Mouse (Mus musculus) neutrophil, adult 5-6 weeks (primary cell): ENCODE data around the gene Shq1. TPM values are rescaled to one million over a fixed set of nuclear protein-coding genes. Genes with fewer than 3 reads are reported as not detected.

ENCODE experiments used
- ATAC-seq: fragments of 151-379, 151-347 bp; 2 replicates; pipeline ENCODE4 v1.8.0; 2017; ENCODE audit warnings: mild to moderate bottlenecking, moderate TSS enrichment; ENCODE audit not compliant: insufficient number of reproducible peaks, poor library complexity, low FRiP score, severe bottlenecking; ENCODE audit errors: extremely low read depth
- total RNA-seq: library from RNA; stranded (forward); fragments of 200-1000 nt; gene quantifications from 2 replicates; pipeline ENCODE4 v1.2.3, GENCODE M21; 2017

Shq1 gene
- total RNA-seq, 1 experiment from 2014 or later, result 11.6 TPM

DNA sequence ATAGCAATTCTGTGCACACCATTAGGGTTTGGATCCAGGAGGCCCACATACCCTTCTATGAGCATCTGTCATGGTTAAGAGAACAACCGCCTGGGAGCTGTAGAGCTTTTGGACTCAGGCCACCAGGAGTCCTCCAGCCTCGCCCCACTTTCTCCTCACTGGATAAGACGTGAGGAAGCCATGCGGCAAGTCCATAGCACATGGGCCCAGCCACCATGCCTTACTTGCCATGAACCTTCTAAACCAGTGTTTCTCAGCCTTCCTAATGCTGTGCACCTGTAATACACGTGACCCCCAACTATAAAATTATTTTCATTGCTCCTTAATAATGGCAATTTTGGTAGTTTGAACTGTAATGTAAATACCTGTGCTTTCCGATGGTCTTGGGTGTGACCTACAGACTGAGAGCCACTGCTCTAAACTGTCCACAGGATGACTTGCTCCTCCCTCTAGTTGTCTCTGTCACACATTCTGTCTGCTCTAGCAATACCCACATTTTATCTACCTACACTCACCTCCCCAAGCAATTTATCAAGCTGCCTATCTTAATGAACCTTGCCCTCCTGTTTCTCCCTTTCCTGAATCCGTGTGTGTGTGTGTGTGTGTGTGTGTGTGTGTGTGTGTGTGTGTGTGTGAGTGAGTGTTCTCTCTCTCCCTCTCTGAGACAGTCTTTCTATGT is 59.9 kb downstream of the Shq1 start:
- no peak for ATAC-seq

DNA sequence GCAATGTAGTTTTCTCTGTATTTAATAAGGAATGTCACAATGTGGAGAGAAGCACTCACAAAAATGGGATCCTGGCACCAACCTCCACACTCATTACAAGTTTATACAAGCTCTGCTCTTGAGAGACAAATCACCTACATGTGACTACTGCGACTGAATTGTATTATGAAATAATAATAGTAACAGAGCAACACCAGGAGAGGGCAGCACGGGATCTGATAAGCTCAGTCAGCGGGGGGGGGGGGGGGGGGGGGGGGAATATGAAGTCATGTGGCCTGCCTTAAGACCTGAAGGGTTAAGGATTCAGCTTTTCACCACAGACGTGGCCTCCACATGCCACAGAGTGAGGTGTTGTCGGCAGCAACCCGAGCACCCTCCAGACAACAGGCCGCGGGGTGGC is 60.8 kb downstream of the Shq1 start:
- no peak for ATAC-seq

DNA sequence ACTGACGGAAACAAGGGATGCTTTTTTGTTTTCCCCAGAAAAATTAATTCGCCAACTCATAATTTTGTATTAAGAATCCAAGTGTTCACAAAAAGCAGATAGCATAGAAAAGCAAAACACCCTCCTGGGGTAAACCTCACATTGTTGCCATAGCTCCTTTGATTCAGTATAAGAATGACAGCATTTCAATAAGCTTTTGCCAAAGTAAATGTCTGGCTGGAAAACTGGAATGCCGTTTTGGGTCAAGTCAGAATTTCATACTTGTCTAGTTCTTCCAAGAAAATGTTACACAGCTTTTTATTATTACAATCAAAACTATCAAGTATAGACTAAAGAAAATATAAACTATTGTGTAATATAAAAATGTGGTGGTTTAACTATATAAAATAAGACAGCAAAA is 61.7 kb downstream of the Shq1 start:
- no peak for ATAC-seq

DNA sequence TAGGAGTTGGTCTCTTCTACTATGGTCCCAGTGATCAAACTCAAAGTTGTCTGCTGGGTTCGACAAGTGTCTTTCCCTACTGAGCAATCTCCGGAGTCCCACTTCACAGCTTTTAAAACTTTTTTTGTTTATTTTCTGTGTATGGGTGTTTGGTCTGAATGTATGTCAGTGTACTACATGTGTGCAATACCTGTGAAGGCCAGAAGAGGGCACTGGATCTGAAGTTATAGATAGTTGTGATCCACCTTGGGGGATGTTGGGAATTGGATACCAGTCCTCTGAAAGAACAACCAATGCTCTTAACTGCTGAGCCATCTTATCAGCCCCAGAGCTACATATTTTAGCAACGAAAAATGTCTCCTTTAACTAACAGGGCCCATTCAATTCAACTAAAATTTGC is 62.5 kb downstream of the Shq1 start:
- ATAC-seq, result no peak

DNA sequence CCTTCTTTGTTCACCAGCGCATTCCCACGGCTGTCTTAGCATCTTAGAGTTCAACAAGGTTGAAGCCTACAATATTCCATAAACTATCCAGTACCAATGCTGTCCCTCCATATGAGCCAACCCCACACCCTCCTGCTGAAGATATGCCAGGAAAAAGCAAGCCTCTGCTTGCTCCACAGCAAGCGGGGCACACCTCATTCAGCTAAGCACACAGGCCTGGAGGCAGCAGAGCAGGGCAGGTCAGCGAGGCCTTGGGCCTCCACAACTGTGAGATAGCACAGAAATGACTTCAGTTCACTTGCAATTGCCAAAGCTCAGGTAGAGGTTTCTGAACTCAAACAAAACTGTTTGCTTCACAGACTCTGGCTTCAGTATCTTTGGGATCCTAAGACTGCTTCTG is 64.2 kb downstream of the Shq1 start:
- ATAC-seq, result no peak

DNA sequence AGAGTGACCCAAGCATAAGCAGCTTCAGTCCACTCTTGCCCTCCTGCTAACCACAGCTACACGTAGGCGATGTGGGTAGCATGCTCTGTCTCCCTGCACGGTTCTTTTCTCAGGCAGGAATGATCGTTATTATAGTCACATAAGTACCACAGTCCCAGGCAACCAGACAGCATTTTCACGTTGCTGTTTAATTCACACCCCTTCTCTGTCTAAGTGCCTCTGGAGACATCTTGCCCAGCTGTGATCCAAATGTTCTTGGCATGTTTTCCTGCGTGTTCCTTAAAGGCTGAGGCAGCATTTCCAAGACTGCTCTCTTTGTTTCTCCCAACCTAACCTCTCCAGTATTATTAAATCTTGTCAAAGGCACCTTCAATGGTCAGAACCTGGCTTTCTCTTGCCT is 67.3 kb downstream of the Shq1 start:
- ATAC-seq, result no peak

DNA sequence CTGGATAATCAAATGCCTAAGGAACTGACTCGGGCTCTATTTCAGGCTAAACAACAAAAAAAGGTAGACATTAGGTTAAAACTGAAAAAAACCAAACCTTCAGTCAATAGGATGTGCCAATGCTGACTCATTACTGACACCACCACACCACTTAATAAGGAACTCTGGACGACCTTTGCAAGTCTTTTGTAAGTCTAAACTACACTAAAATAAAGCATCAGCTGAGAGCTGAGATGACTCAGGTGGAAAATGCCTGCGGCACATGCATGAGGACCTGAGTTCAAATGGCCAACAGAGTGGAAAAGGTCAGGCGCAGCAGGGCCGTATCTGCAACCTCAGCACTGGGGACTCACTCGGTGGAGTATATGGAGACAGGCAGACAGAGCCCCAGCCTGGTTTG is 69.3 kb downstream of the Shq1 start:
- ATAC-seq, result no peak

DNA sequence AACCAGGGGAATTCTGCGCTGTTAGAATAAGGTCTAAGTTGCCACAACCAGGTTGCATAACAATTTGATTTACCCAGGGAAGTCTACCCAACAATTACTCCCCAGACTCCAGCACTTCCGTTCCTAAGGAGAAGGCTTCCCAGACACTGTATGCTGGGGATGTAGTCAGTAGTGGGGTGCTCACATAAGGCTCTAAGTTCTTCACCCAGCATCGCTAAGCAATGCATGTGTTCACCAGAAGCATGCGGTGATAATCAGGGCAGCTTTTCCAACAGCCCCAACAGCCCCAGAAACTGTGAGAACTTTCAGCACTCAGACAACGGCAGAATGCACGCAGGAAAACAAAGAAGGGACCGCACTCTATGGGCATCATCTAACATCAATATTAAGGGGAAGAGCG is 77.1 kb downstream of the Shq1 start:
- ATAC-seq, result no peak

DNA sequence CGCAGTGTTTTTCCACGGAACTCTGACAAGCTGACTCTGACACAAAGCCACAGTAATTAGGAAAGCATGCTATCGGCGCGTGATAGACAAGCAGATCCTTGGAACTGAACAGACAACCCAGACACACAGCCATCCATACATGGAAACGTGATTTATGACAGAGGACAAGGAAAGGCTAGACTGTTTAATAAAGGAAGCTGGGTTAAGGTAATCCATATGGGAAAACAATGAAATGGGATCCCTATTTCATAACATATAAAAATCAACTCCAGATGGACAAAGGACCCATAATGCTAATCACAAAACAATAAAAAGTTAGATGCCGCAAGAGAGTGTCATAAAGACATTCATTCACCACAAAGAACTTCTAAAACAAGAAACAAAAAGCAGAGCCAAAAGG is 78.0 kb downstream of the Shq1 start:
- no peak for ATAC-seq

DNA sequence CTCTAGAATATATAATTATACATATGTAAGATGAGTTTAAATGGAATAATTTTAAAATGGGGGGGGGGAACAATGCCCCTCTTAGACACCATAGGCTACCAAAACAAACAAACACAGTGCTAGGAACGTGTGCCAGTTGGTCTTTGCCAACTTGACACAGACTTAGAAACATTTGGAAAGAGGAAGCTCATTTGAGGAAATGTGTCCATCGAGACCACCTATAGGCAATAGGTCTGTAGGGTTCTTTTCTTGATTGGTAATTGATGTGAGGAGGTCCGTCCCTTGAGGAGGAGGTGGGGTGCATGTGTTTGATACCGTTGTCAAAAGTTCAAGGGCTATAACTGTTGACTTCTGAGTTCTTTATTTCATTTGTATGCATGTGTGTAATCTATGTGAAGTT is 80.4 kb downstream of the Shq1 start:
- ATAC-seq, result no peak

DNA sequence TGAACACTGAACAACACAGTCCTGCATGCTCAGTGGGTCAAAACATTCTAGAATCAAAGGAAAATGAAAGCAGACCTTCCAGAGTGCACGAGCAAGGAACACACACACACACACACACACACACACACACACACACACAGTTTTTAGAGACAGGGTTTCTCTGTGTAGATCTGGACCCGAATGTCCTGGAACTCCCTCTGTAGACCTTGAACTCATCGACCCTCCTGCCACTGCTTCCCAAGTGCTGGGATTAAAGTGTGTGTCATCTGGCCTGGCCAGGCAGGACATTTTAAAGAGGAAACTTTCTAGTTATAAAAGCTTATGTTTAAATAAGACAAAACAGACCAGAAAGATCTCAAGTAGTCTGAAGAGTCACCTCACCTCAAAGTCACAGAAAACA is 82.1 kb downstream of the Shq1 start:
- no peak for ATAC-seq

DNA sequence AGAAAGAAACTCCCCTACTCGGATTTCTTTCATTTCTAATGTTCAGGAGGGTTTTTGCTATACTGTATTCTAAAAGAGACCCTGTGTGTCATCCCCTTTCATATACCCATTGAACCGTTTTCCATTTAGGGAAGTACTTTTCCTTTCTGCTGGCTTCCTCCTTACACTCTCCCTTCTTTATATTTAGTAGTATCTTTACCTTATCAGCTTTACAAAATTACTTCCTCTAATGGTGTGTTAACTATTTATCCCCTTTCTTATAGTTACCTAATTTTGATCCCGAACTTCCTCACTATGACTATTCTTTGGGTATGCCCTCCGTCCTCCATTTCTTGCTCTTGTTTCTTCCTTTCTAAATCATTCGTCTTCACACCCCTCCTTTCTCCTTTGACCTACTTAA is 84.2 kb downstream of the Shq1 start:
- ATAC-seq, result no peak

DNA sequence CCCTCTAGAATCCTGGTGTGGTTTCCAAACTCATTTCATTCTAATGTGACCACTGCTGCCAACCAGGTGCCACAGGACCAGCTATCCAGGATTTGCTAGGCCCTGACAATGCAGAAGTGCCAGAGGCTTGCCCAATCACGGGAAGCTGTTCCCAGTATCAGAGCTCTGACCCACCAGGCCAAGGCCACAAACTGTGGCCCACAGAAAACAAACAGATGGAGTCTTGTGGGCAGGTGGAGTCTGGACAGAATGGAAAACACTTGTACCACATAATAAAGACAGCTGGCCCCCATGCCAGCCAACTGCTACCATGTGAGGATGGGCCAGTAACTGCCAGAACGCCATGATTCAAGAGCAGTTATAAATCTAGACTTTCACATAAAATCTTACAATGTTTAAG is 89.0 kb downstream of the Shq1 start:
- ATAC-seq, result no peak

DNA sequence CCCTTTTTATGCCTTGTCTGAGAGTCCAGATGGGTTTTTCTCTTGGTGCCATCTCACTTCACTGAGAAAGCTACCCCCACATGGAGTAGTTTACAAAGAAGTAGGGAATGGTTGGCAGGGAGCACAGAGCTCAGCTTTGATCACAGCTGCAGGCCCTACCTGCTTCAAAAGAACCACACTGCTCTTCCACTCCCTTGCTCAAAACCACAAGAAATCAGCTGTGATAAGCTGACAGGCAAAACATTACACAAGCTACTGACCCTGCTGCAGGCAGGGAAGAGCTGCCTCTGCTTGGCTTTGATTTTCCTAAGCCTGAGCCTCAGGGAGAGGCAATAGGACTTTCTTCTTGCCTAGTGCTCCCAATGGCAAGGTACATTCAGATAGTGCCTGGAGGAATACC is 89.9 kb downstream of the Shq1 start:
- ATAC-seq, result no peak

DNA sequence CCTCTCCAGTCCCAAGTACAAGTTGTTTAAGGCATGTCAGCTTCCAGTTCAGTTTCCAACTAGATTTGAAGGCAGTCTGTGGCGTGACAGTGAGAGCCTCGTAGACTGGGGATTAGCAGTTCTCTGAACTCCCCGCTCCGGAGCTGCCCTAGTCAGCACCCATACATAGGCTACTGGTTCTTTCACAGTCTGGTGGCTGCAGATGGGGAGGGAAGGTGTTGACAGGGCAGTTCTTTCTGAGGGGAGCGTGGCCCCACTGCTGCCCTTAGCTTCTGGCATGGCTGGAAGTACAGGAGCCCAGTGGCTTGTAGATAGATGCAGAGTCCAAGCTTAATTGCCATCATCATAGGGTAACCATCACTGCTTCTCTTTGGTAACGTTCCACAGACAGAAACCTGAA is 93.4 kb downstream of the Shq1 start:
- no peak for ATAC-seq

DNA sequence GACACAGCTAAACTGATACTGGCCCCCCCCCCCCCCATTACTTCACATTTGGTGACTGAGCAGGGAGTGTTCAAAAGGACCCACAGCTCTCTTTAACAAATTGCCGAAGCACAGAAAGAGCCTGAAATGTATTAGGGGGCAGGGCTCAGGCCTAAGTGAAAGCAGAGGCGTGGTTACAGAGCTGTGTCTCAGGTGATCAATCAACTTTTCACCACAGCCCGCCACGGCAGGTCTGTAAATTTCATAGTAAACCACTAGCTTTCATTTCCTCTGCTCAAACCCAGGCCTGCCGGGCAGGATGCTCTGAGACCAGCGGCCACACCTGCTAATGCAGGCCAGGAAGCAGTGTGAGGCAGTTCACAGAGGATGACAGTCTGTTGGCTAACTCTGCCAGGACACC is 94.8 kb downstream of the Shq1 start:
- ATAC-seq, result no peak

DNA sequence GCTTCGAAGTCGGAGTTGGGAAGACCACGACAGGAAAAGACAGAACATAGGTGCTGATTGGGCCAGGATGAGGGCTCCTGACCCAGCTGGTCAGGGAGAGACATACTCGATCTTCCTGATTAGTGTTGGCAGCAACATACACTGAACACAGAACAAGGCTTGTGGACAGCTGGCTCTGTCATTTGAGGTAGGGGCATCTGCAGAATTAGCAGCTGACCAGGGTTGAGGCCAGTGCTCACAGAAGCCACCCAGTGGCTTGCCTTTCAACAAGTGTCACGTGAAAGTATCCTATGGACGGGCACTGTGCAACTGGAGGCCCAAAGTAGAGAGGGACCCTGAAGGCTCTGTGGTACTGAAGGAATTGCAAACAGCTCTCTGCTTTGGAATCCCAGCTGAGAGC is 104.2 kb downstream of the Shq1 start:
- no peak for ATAC-seq

DNA sequence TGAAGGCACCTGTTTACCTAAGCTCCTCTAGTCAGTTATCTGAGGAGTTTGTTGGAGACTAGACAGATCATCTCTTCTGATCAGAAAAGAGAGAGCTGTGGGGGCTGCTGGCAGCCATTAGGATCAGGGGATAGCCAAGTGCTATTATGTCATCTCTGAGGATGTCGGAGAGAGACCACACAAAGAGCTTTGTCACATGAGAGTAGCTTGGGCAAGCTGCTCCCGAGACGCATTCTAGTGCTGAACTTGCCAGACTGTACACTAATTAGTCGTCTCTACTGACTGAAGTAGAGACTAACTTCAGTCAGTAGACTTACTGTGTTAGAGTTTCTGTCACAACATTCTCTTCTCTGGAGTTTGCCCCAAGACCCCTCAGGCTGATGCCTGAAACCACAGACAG is 106.4 kb downstream of the Shq1 start:
- no peak for ATAC-seq

DNA sequence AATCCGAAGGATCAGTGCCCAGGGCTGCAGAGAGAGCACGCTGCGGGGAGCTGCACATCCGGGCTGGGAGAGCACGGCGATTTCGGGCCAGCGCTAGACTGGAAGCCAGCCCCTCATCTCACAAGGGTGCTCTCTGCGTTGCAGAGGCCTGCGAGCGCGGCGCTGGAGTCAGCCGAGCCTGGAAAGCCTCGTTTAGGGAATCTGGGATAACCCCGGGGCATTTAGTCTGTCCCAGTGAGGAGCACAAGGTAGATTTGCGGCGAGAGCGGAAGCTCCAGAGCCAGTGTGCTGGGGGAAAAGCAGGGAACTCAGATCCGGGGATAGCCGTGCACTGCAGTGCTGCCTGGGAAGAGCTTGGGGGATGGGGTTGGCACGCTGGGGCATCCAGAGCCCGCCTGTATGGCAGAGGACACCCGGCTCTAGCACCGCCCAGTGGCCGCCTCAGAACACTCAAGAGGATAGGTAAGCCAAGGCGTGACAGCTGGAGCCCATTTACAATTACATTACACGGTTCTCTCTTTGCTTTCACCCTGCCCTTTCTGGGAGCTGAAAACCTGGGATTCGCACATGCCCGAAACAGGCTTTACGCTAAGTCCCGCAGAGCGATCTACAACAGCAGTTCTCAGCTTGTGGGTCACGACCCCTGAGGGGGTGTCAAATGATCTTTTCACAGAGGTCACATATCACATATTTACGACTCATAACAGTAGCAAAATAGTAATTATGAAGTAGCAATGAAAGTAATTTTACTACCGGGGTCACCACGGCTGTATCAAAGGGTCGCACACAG is 107.2 kb downstream of the Shq1 start:
- no peak for ATAC-seq

DNA sequence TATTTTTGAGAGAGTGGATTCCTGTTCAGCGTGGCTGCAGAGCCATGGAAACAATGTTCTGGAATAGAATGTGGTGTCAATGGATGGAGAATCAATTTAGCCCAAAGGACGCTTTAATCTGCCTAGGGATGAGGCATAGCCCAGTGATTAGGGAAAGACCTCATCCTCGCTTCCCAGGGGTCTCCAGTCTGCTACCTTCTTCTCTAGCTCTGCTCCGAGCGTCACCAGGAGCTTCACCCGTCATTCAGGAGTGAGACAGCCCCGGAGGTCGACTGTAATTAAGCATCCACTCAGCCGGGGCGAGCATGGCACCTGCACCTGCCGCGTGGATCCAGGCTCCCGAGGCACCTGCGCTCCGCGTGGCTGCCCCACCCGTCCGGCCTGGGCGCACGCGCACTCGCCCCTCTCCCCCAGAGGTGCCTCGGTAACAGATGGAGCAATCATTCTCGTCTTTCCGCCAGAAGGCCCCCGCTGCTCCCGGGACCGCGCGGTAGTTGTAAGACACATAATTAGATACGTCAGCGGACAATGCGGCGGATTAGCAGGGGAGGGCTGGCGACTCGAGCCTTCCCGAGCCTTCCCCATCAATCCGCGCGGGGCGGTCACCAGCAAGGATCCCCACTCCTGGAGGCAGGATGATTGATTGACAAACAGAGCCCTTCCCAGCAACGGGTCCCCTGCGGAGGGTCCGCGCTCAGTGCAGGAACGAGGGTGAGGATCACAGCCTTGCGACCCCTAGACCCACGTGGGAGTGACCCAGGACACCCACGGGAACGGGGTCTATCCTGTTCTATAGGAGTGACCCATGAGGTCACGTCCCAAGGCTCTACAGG is 108.0 kb downstream of the Shq1 start:
- ATAC-seq, result no peak
